Mouse (Mus musculus) MEL (cell line): ENCODE measurements at regions not wholly inside any gene's neighbourhood (a gene's known extent, or its start where the extent isn't known, plus 50 kb on each side); places are given as distances from the start of the nearest gene placed in this dataset.

Source experiments
- DNase-seq: peaks from one replicate; pipeline ENCODE4 v3.0.0; 2011; ENCODE audit warnings: low read depth, low spot score
- H3K27ac ChIP-seq: 2 replicates; pipeline ENCODE4 v1.5.1; 2012; ENCODE audit warnings: low read depth, mild to moderate bottlenecking, control low read depth, low read length, moderate library complexity; ENCODE audit not compliant: control insufficient read depth
- H3K27me3 ChIP-seq, 2 experiments: fragments of 150-350 bp in 1 of 2; sonication (generic) in 1 of 2; 2 replicates each; pipeline ENCODE4 v1.6.1; 2012; ENCODE audit warnings: low read length in 2 of 2, mild to moderate bottlenecking in 2 of 2, improper control_type of control experiment in 1 of 2, moderate library complexity in 1 of 2; ENCODE audit not compliant: insufficient read depth in 2 of 2, control insufficient read depth in 1 of 2
- H3K36me3 ChIP-seq, 2 experiments: 2 replicates each; pipeline ENCODE4 v1.6.1; 2012 to 2014; ENCODE audit warnings: low read length in 2 of 2, improper control_type of control experiment in 1 of 2, inconsistent platforms in 1 of 2, mild to moderate bottlenecking in 1 of 2; ENCODE audit not compliant: insufficient read depth in 2 of 2, control insufficient read depth in 1 of 2
- H3K4me1 ChIP-seq, 2 experiments: fragments of 150-350 bp in 1 of 2; sonication (generic) in 1 of 2; 2 replicates each; pipeline ENCODE4 v1.6.1; 2012; ENCODE audit warnings: low read length in 2 of 2, improper control_type of control experiment in 1 of 2, mild to moderate bottlenecking in 1 of 2; ENCODE audit not compliant: insufficient read depth in 2 of 2, control insufficient read depth in 1 of 2
- H3K4me3 ChIP-seq, 2 experiments: fragments of 150-350 bp in 1 of 2; sonication (generic) in 1 of 2; 2 replicates each; pipeline ENCODE4 v1.5.1; 2012; ENCODE audit warnings: low read depth in 2 of 2, low read length in 2 of 2, mild to moderate bottlenecking in 2 of 2, moderate library complexity in 2 of 2, control low read depth in 1 of 2, improper control_type of control experiment in 1 of 2; ENCODE audit not compliant: control insufficient read depth in 1 of 2, insufficient read depth in 1 of 2
- H3K79me2 ChIP-seq: 2 replicates; pipeline ENCODE4 v1.6.1; 2012; ENCODE audit warnings: mild to moderate bottlenecking, low read length, moderate library complexity; ENCODE audit not compliant: control insufficient read depth, poor library complexity, insufficient read depth
- H3K9ac ChIP-seq: 2 replicates; pipeline ENCODE4 v1.6.1; 2012; ENCODE audit warnings: low read depth, mild to moderate bottlenecking, control low read depth, low read length, moderate library complexity; ENCODE audit not compliant: control insufficient read depth, poor library complexity, severe bottlenecking
- H3K9me3 ChIP-seq: fragments of 150-350 bp; sonication (generic); replicated peaks from 2 replicates; pipeline ENCODE4 v1.6.1; 2012; ENCODE audit warnings: mild to moderate bottlenecking, low read length, improper control_type of control experiment, moderate library complexity; ENCODE audit not compliant: insufficient read depth
- BHLHE40 ChIP-seq: IDR thresholded peaks from 2 replicates; pipeline ENCODE4 v1.6.1; 2012; ENCODE audit warnings: low read depth, mild to moderate bottlenecking, inconsistent platforms, low read length, improper control_type of control experiment, borderline replicate concordance
- CHD1 ChIP-seq: IDR thresholded peaks from 2 replicates; pipeline ENCODE4 v1.6.1; 2012; ENCODE audit warnings: low read depth, mild to moderate bottlenecking, inconsistent platforms, low read length, improper control_type of control experiment
- CHD2 ChIP-seq: IDR thresholded peaks from 2 replicates; pipeline ENCODE4 v1.6.1; 2011; ENCODE audit warnings: low read length, improper control_type of control experiment
- E2F4 ChIP-seq: IDR thresholded peaks from 2 replicates; pipeline ENCODE4 v1.6.1; 2011; ENCODE audit warnings: low read depth, low read length, improper control_type of control experiment, borderline replicate concordance
- ELF1 ChIP-seq: IDR thresholded peaks from 2 replicates; pipeline ENCODE4 v1.6.1; 2014; ENCODE audit warnings: low read depth, mild to moderate bottlenecking, inconsistent platforms, low read length, improper control_type of control experiment, moderate library complexity
- ETS1 ChIP-seq: IDR thresholded peaks from 2 replicates; pipeline ENCODE4 v1.6.1; 2012; ENCODE audit warnings: low read depth, mild to moderate bottlenecking, inconsistent platforms, low read length, improper control_type of control experiment, moderate library complexity
- GATA1 ChIP-seq: IDR thresholded peaks from 2 replicates; pipeline ENCODE4 v1.6.1; 2011; ENCODE audit warnings: low read depth, low read length, improper control_type of control experiment
- HCFC1 ChIP-seq: IDR thresholded peaks from 2 replicates; pipeline ENCODE4 v1.6.1; 2012; ENCODE audit warnings: low read depth, mild to moderate bottlenecking, inconsistent platforms, low read length, improper control_type of control experiment, moderate library complexity
- JUND ChIP-seq: IDR thresholded peaks from 2 replicates; pipeline ENCODE4 v1.6.1; 2011; ENCODE audit warnings: low read depth, mild to moderate bottlenecking, improper control_type of control experiment, low read length
- KAT2A ChIP-seq: conservative IDR thresholded peaks from 2 replicates; pipeline ENCODE4 v1.6.1; 2012; ENCODE audit warnings: low read depth, low read length, improper control_type of control experiment, inconsistent platforms
- MAFK ChIP-seq: IDR thresholded peaks from 2 replicates; pipeline ENCODE4 v1.6.1; 2011; ENCODE audit warnings: low read depth, mild to moderate bottlenecking, low read length, improper control_type of control experiment, borderline replicate concordance
- MAX ChIP-seq: IDR thresholded peaks from 2 replicates; pipeline ENCODE4 v1.6.1; 2011; ENCODE audit warnings: low read length, improper control_type of control experiment
- MAZ ChIP-seq: IDR thresholded peaks from 2 replicates; pipeline ENCODE4 v1.6.1; 2012; ENCODE audit warnings: low read depth, mild to moderate bottlenecking, inconsistent platforms, low read length, improper control_type of control experiment
- MEF2A ChIP-seq: IDR thresholded peaks from 2 replicates; pipeline ENCODE4 v1.6.1; 2014; ENCODE audit warnings: low read depth, mild to moderate bottlenecking, inconsistent platforms, low read length, improper control_type of control experiment; ENCODE audit not compliant: poor library complexity, insufficient replicate concordance, severe bottlenecking; ENCODE audit errors: extremely low read depth
- MYB ChIP-seq: IDR thresholded peaks from 2 replicates; pipeline ENCODE4 v1.6.1; 2011; ENCODE audit warnings: mild to moderate bottlenecking, low read depth, low read length, improper control_type of control experiment
- NELFE ChIP-seq: IDR thresholded peaks from 2 replicates; pipeline ENCODE4 v1.6.1; 2011; ENCODE audit warnings: low read depth, low read length, improper control_type of control experiment
- NRF1 ChIP-seq: IDR thresholded peaks from 2 replicates; pipeline ENCODE4 v1.6.1; 2014; ENCODE audit warnings: low read depth, mild to moderate bottlenecking, inconsistent platforms, low read length, improper control_type of control experiment, moderate library complexity; ENCODE audit not compliant: poor library complexity, insufficient read depth, severe bottlenecking
- POLR2A ChIP-seq, 2 experiments: IDR thresholded peaks; 2 replicates each; pipeline ENCODE4 v1.6.1; 2011 to 2012; ENCODE audit warnings: low read length in 2 of 2, mild to moderate bottlenecking in 2 of 2, control low read depth in 1 of 2, improper control_type of control experiment in 1 of 2, low read depth in 1 of 2, moderate library complexity in 1 of 2; ENCODE audit not compliant: control insufficient read depth in 1 of 2, insufficient read depth in 1 of 2, poor library complexity in 1 of 2
- POLR2AphosphoS2 ChIP-seq: IDR thresholded peaks from 2 replicates; pipeline ENCODE4 v1.6.1; 2011; ENCODE audit warnings: low read length, improper control_type of control experiment
- POLR2AphosphoS5 ChIP-seq: IDR thresholded peaks from 2 replicates; pipeline ENCODE4 v1.6.1; 2012; ENCODE audit warnings: low read depth, borderline replicate concordance, mild to moderate bottlenecking, inconsistent platforms, low read length, moderate library complexity, mixed read lengths
- RCOR1 ChIP-seq: IDR thresholded peaks from 2 replicates; pipeline ENCODE4 v1.6.1; 2012; ENCODE audit warnings: low read depth, mild to moderate bottlenecking, inconsistent platforms, low read length, improper control_type of control experiment
- SIN3A ChIP-seq: IDR thresholded peaks from 2 replicates; pipeline ENCODE4 v1.6.1; 2012; ENCODE audit warnings: low read length, improper control_type of control experiment, inconsistent platforms
- TAL1 ChIP-seq: IDR thresholded peaks from 2 replicates; pipeline ENCODE4 v1.6.1; 2012; ENCODE audit warnings: mild to moderate bottlenecking, inconsistent platforms, low read length, moderate library complexity, mixed read lengths
- TBP ChIP-seq: IDR thresholded peaks from 2 replicates; pipeline ENCODE4 v1.8.0; 2011; ENCODE audit warnings: low read depth, low read length, improper control_type of control experiment
- TCF12 ChIP-seq: IDR thresholded peaks from 2 replicates; pipeline ENCODE4 v1.6.1; 2014; ENCODE audit warnings: low read depth, mild to moderate bottlenecking, inconsistent platforms, low read length, improper control_type of control experiment, moderate library complexity
- UBTF ChIP-seq: IDR thresholded peaks from 2 replicates; pipeline ENCODE4 v1.6.1; 2012; ENCODE audit warnings: low read depth, mild to moderate bottlenecking, inconsistent platforms, low read length, improper control_type of control experiment, moderate library complexity, borderline replicate concordance; ENCODE audit not compliant: insufficient read depth
- ZKSCAN1 ChIP-seq: IDR thresholded peaks from 2 replicates; pipeline ENCODE4 v1.6.1; 2012; ENCODE audit warnings: low read depth, mild to moderate bottlenecking, inconsistent platforms, low read length, improper control_type of control experiment, moderate library complexity
- ZMIZ1 ChIP-seq: IDR thresholded peaks from 2 replicates; pipeline ENCODE4 v1.6.1; 2012; ENCODE audit warnings: low read depth, mild to moderate bottlenecking, inconsistent platforms, low read length, improper control_type of control experiment, moderate library complexity

DNA sequence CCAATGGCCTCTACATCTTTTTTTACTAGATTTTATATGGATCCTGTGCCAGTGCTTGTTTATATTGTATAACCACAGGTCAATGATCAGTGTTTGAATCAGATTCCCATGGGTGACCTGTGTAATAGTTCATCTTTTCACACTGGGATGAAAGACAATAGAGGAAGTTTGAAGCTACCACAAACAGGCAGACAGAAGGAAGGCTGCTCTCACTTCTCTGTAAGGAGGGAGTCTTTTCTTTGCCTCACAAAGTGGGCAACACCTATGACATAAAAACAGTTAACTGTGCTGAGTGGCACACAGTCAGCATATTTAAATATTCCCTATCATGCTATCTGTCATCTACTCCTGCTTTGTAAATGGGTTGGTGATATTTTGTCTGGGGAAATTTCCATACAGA, 450.9 kb upstream of the Adgrl2 start:
- Histone ChIP-seq H3K36me3 (peaks cover 0 to 2% of the 10 kb centered on the region in 2 experiments; a peak in 1 of 4 replicates), H3K4me3 (no peak overlapping the region), H3K27me3 (no peaks in the 10 kb centered on the region), H3K4me1 (0 out of 4 replicates have a peak, but pooled peaks cover 0 to 3% of the 10 kb centered on the region in 2 experiments), H3K9me3 (no peaks in the 10 kb centered on the region), H3K9ac (no peak overlapping the region), H3K79me2 (no peaks in the 10 kb centered on the region), H3K27ac (no peak overlapping the region)
- no peak for TF ChIP-seq ZKSCAN1
- TF ChIP-seq MAZ: no peak
- TF ChIP-seq UBTF: no peak
- no peak for TF ChIP-seq CHD1
- no peak for TF ChIP-seq POLR2A (IDR thresholded peaks at IDR 0.05; ENCODE audit: control insufficient read depth in 1 of 2, insufficient read depth in 1 of 2, low read depth in 1 of 2, low read length in 2 of 2, poor library complexity in 1 of 2)
- TF ChIP-seq ELF1: no peak
- TF ChIP-seq MAFK: no peak
- no peak for TF ChIP-seq JUND
- TF ChIP-seq E2F4: no peak
- TF ChIP-seq TAL1: no peak
- TF ChIP-seq MYB: no peak
- no peak for TF ChIP-seq SIN3A
- TF ChIP-seq BHLHE40: no peak
- no peak for TF ChIP-seq GATA1
- no peak for TF ChIP-seq POLR2AphosphoS5
- TF ChIP-seq CHD2: no peak
- no peak for TF ChIP-seq MAX
- DNase-seq: no peak

DNA sequence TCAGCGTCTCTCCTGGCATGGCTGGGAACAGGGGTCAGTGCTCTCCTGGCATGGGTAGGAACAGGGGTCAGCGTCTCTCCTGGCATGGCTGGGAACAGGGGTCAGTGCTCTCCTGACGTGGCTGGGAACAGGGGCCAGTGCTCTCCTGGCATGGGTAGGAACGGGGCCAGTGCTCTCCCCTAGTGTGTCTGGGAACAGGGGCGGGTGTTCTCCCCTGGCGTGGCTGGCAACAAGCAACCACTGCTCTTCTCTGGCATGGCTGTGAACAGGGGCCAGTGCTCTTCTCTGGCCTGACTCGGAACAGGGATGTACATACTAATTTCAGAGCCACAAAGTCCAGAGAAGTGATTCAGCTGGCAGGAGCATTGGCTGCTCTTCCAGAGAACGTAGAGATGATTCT, 447.4 kb upstream of the Adgrl2 start:
- no peaks in the 10 kb centered on the region for H3K79me2 ChIP-seq
- no peak overlapping the region for H3K4me3 ChIP-seq
- no peak overlapping the region for H3K27ac ChIP-seq
- no peaks in the 10 kb centered on the region for H3K4me1 ChIP-seq
- TF ChIP-seq NELFE (no peak), TBP (no peak), CHD2 (no peak), HCFC1 (no peak), NRF1 (no peak), E2F4 (no peak), POLR2AphosphoS2 (no peak), JUND (no peak), SIN3A (no peak), ZKSCAN1 (no peak), KAT2A (no peak), RCOR1 (no peak), TAL1 (no peak), BHLHE40 (no peak), ETS1 (no peak), ZMIZ1 (no peak), MYB (no peak), UBTF (no peak), TCF12 (no peak), MEF2A (no peak)
- no peaks in the 10 kb centered on the region for H3K9me3 ChIP-seq
- DNase-seq: no peak
- no peaks in the 10 kb centered on the region for H3K36me3 ChIP-seq
- no peak overlapping the region for H3K9ac ChIP-seq
- no peaks in the 10 kb centered on the region for H3K27me3 ChIP-seq
